Mouse (Mus musculus): ENCODE measurements around the gene Syk.

DNA sequence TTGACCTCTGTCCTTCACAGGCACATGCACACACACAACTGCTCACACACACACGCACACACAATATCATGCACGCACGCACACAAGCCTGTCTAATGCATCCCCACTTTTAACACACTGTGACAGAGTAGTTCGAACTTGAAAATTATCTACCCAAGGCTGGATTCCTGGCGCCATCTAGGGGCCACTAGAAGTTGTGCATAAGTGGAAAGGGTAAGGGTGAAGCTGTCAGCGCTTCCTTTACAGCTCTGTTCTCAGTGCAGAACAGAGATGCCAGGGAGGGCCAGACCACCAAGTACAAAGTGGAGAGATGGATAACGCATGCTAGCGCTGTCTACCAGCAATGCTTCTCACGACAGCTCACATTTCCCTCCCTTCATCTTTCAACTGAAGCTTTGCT, 45.6 kb downstream of the Syk start:
- peak; percentile 79 for TF ChIP-seq CTCF (IDR thresholded peaks at IDR 0.05; ENCODE audit: low read depth)
- no peak for TF ChIP-seq EP300 (IDR thresholded peaks at IDR 0.05; ENCODE audit: low read depth)
